Mouse (Mus musculus): ENCODE data around the gene Siglece.

DNA sequence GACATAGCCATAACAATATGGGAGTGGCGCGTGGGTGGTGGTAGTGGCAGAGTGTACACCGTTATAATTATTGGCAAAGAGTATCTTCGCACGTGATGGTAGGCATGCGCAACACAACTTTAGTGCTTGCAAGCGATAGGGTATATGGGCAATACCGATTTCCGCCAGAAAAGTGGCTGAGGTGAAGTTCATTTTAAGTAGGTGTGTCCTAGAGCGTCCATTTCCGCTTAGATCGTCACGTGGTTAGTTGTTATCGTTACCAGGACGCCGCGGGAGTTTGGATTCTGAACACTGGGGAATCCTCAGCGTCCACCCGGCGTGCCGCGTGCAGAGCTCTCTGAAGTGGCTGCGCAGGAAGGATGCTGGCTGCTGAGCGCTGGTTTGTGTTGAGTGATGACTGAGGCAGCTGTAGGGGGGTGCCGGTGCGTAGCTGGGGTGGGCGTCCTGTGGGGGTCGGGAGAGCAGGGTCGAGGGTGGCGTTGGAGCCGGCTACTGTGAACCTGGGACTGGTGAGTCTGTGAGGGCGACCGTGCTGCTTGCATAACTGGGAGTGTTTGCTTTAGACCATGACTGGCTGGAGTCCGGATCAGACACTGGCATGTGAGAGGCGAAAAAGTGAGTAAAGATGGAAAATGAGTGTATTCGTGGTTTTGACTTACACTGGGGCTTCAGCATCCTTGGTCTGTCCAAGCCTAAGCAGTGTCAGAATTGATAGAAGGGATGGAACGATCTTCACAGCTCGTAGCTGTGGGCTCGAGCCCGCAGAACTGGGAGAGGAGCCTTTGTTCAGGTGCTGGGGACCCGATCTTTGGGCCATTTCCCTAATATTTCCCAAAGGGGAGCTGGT lies 52.8 kb downstream of the Siglece start, which contains the start of gene Zfp819:
- TF ChIP-seq POLR2A (IDR thresholded peaks at IDR 0.05; ENCODE audit: insufficient read depth, low read depth, low read length) (no peak), CTCF (IDR thresholded peaks at IDR 0.05; ENCODE audit: insufficient read depth, low read depth, low read length) (no peak)

All from olfactory bulb, adult 2 months (tissue).